Mouse (Mus musculus): ENCODE measurements around the gene Stk32b.

The Stk32b gene

GRCm38 (mm10) chr5:37716505-37717372 lies at the start of gene Stk32b:
TSS of gene Stk32b (minus strand) at chr5:37717171.
- DNase-seq, result no peak

- no peak for DNase-seq
These were observed 48.9 kb upstream of the Stk32b start for GRCm38 (mm10) chr5:37765851-37766250.

- DNase-seq, result no peak
These were observed 45.1 kb upstream of the Stk32b start for GRCm38 (mm10) chr5:37762046-37762445.

GRCm38 (mm10) chr5:37753366-37753765 lies 36.4 kb upstream of the Stk32b start:
- DNase-seq, result no peak

- no peak for DNase-seq
These were observed 35.3 kb upstream of the Stk32b start for GRCm38 (mm10) chr5:37752027-37752967.

GRCm38 (mm10) chr5:37743889-37744707 lies 27.1 kb upstream of the Stk32b start:
- DNase-seq, result no peak

- DNase-seq, result no peak
These were observed 19.2 kb upstream of the Stk32b start for GRCm38 (mm10) chr5:37736213-37736612.

- DNase-seq, result no peak
These were observed 18.3 kb upstream of the Stk32b start, which contains the start of gene Cytl1 for GRCm38 (mm10) chr5:37735224-37735623. TSS of gene Cytl1 (plus strand) at chr5:37735519.

- DNase-seq, result no peak
These were observed 13.8 kb upstream of the Stk32b start for GRCm38 (mm10) chr5:37730781-37731180.

- DNase-seq, result no peak
These were observed 8.4 kb upstream of the Stk32b start for GRCm38 (mm10) chr5:37725220-37725886.

- DNase-seq, result no peak
These were observed 3.7 kb upstream of the Stk32b start for GRCm38 (mm10) chr5:37720670-37721069.

- no peak for DNase-seq
These were observed 503 bp upstream of the Stk32b start for GRCm38 (mm10) chr5:37717384-37717963.

- no peak for DNase-seq
These were observed 7.6 kb downstream of the Stk32b start for GRCm38 (mm10) chr5:37709257-37709904.

- no peak for DNase-seq
These were observed 8.8 kb downstream of the Stk32b start for GRCm38 (mm10) chr5:37708124-37708523.

- no peak for DNase-seq
These were observed 12.0 kb downstream of the Stk32b start for GRCm38 (mm10) chr5:37704962-37705361.

- no peak for DNase-seq
These were observed 17.2 kb downstream of the Stk32b start for GRCm38 (mm10) chr5:37699757-37700156.

GRCm38 (mm10) chr5:37697286-37697685 lies 19.7 kb downstream of the Stk32b start:
- DNase-seq, result no peak

- no peak for DNase-seq
These were observed 21.2 kb downstream of the Stk32b start for GRCm38 (mm10) chr5:37695773-37696172.

GRCm38 (mm10) chr5:37692759-37693158 lies 24.2 kb downstream of the Stk32b start:
- DNase-seq, result no peak

- DNase-seq, result no peak
These were observed 46.2 kb downstream of the Stk32b start for GRCm38 (mm10) chr5:37670781-37671180.

- DNase-seq, result no peak
These were observed 52.0 kb downstream of the Stk32b start for GRCm38 (mm10) chr5:37664962-37665361.
